Mouse (Mus musculus): ENCODE measurements around the gene Dennd2c. TPM values are rescaled to one million over a fixed set of nuclear protein-coding genes. Genes with fewer than 3 reads are reported as not detected.

Gene Dennd2c
- polyA plus RNA-seq, 1 experiment from 2014 or later = 5.6 TPM

GRCm38 (mm10) chr3:103068971-103069370, 33.4 kb upstream of the Dennd2c start:
- DNase-seq (ENCODE audit: low spot score) (no peak), ATAC-seq (ENCODE audit: low FRiP score, low TSS enrichment) (no peak)
- H3K4me1 ChIP-seq (replicated peaks; ENCODE audit: control insufficient read depth, insufficient read depth) = no peaks in the 10 kb centered on the region
- H3K4me2 ChIP-seq (replicated peaks; ENCODE audit: low read depth) = no peak overlapping the region
- H3K36me3 ChIP-seq (ENCODE audit: control insufficient read depth, insufficient read depth, low read length) = peaks cover 14% of the 10 kb centered on the region
- no peak overlapping the region for H3K9ac ChIP-seq (ENCODE audit: low read length)
- TF ChIP-seq EP300 (optimal IDR thresholded peaks at IDR 0.05) (no peak), CTCF (IDR thresholded peaks at IDR 0.05; ENCODE audit: low read depth) (no peak)
- no peak overlapping the region for H3K27ac ChIP-seq (replicated peaks)
- no peaks in the 10 kb centered on the region for H3K27me3 ChIP-seq (ENCODE audit: control insufficient read depth, insufficient read depth, low read length)
- H3K9me3 ChIP-seq (ENCODE audit: control insufficient read depth, low read length) = no peaks in the 10 kb centered on the region
- 95% methylated on average over 6 of the region's 6 CpGs for WGBS
- H3K4me3 ChIP-seq (ENCODE audit: low read depth, low read length) = no peak overlapping the region

- H3K4me2 ChIP-seq (replicated peaks; ENCODE audit: low read depth) = no peak within 1 kb of the TSS
- TF ChIP-seq CTCF (IDR thresholded peaks at IDR 0.05; ENCODE audit: low read depth) (no peak), EP300 (optimal IDR thresholded peaks at IDR 0.05) (no peak)
These were observed 28.6 kb upstream of the Dennd2c start, which contains the start of gene Ampd1 for GRCm38 (mm10) chr3:103073771-103074170. Ampd1 (plus strand) TSS chr3:103074014.

GRCm38 (mm10) chr3:103075871-103076270, 26.5 kb upstream of the Dennd2c start:
- H3K27me3 ChIP-seq (ENCODE audit: control insufficient read depth, insufficient read depth, low read length) = no peaks in the 10 kb centered on the region
- H3K4me1 ChIP-seq (replicated peaks; ENCODE audit: control insufficient read depth, insufficient read depth) = no peaks in the 10 kb centered on the region
- H3K9me3 ChIP-seq (ENCODE audit: control insufficient read depth, low read length) = no peaks in the 10 kb centered on the region
- WGBS = 81% methylated on average over 9 of the region's 9 CpGs
- no peak overlapping the region for H3K4me3 ChIP-seq (ENCODE audit: low read depth, low read length)
- no peak overlapping the region for H3K9ac ChIP-seq (ENCODE audit: low read length)
- no peak overlapping the region for H3K4me2 ChIP-seq (replicated peaks; ENCODE audit: low read depth)
- DNase-seq (ENCODE audit: low spot score) (no peak), ATAC-seq (ENCODE audit: low FRiP score, low TSS enrichment) (no peak)
- no peak overlapping the region for H3K27ac ChIP-seq (replicated peaks)
- TF ChIP-seq EP300 (optimal IDR thresholded peaks at IDR 0.05) = no peak
- no peak for TF ChIP-seq CTCF (IDR thresholded peaks at IDR 0.05; ENCODE audit: low read depth)
- H3K36me3 ChIP-seq (ENCODE audit: control insufficient read depth, insufficient read depth, low read length) = no peaks in the 10 kb centered on the region

More at GRCm38 (mm10) chr3:103073771-103074170, 28.6 kb upstream of the Dennd2c start, which contains the start of gene Ampd1:
- no peak within 1 kb of the TSS for H3K9ac ChIP-seq (ENCODE audit: low read length)
- 57% methylated on average over 5 of the region's 5 CpGs for WGBS
- H3K27ac ChIP-seq (replicated peaks) = no peak within 1 kb of the TSS
- H3K4me1 ChIP-seq (replicated peaks; ENCODE audit: control insufficient read depth, insufficient read depth) = no peaks in the 10 kb centered on the region
- no peak within 1 kb of the TSS for H3K4me3 ChIP-seq (ENCODE audit: low read depth, low read length)
- ATAC-seq (ENCODE audit: low FRiP score, low TSS enrichment) (no peak), DNase-seq (ENCODE audit: low spot score) (no peak)
- H3K36me3 ChIP-seq (ENCODE audit: control insufficient read depth, insufficient read depth, low read length) = no peaks in the 10 kb centered on the region
- H3K9me3 ChIP-seq (ENCODE audit: control insufficient read depth, low read length) = no peaks in the 10 kb centered on the region
- no peaks in the 10 kb centered on the region for H3K27me3 ChIP-seq (ENCODE audit: control insufficient read depth, insufficient read depth, low read length)

- DNase-seq (ENCODE audit: low spot score) (no peak), ATAC-seq (ENCODE audit: low FRiP score, low TSS enrichment) (no peak)
- Histone ChIP-seq H3K4me1 (replicated peaks; ENCODE audit: control insufficient read depth, insufficient read depth) (no peaks in the 10 kb centered on the region), H3K4me3 (ENCODE audit: low read depth, low read length) (no peak overlapping the region), H3K27me3 (ENCODE audit: control insufficient read depth, insufficient read depth, low read length) (no peaks in the 10 kb centered on the region), H3K27ac (replicated peaks) (no peak overlapping the region), H3K9me3 (ENCODE audit: control insufficient read depth, low read length) (no peaks in the 10 kb centered on the region), H3K9ac (ENCODE audit: low read length) (no peak overlapping the region), H3K4me2 (replicated peaks; ENCODE audit: low read depth) (no peak overlapping the region), H3K36me3 (ENCODE audit: control insufficient read depth, insufficient read depth, low read length) (no peaks in the 10 kb centered on the region)
- WGBS = 89% methylated on average over 9 of the region's 9 CpGs
- no peak for TF ChIP-seq CTCF (IDR thresholded peaks at IDR 0.05; ENCODE audit: low read depth)
- TF ChIP-seq EP300 (optimal IDR thresholded peaks at IDR 0.05) = no peak
These were observed 25.9 kb upstream of the Dennd2c start for GRCm38 (mm10) chr3:103076476-103076875.

GRCm38 (mm10) chr3:103079301-103079700, 23.1 kb upstream of the Dennd2c start:
- Histone ChIP-seq H3K36me3 (ENCODE audit: control insufficient read depth, insufficient read depth, low read length) (no peaks in the 10 kb centered on the region), H3K4me1 (replicated peaks; ENCODE audit: control insufficient read depth, insufficient read depth) (no peaks in the 10 kb centered on the region), H3K4me3 (ENCODE audit: low read depth, low read length) (no peak overlapping the region), H3K4me2 (replicated peaks; ENCODE audit: low read depth) (no peak overlapping the region), H3K9ac (ENCODE audit: low read length) (no peak overlapping the region), H3K9me3 (ENCODE audit: control insufficient read depth, low read length) (no peaks in the 10 kb centered on the region), H3K27me3 (ENCODE audit: control insufficient read depth, insufficient read depth, low read length) (no peaks in the 10 kb centered on the region), H3K27ac (replicated peaks) (no peak overlapping the region)
- ATAC-seq (ENCODE audit: low FRiP score, low TSS enrichment) (no peak), DNase-seq (ENCODE audit: low spot score) (no peak)
- WGBS = 88% methylated on average over 9 of the region's 9 CpGs
- no peak for TF ChIP-seq CTCF (IDR thresholded peaks at IDR 0.05; ENCODE audit: low read depth)

GRCm38 (mm10) chr3:103081051-103081450, 21.4 kb upstream of the Dennd2c start:
- DNase-seq (ENCODE audit: low spot score) (no peak), ATAC-seq (ENCODE audit: low FRiP score, low TSS enrichment) (no peak)
- Histone ChIP-seq H3K36me3 (ENCODE audit: control insufficient read depth, insufficient read depth, low read length) (no peaks in the 10 kb centered on the region), H3K9me3 (ENCODE audit: control insufficient read depth, low read length) (no peaks in the 10 kb centered on the region), H3K9ac (ENCODE audit: low read length) (no peak overlapping the region), H3K4me3 (ENCODE audit: low read depth, low read length) (no peak overlapping the region), H3K27ac (replicated peaks) (no peak overlapping the region), H3K27me3 (ENCODE audit: control insufficient read depth, insufficient read depth, low read length) (no peaks in the 10 kb centered on the region), H3K4me1 (replicated peaks; ENCODE audit: control insufficient read depth, insufficient read depth) (no peaks in the 10 kb centered on the region), H3K4me2 (replicated peaks; ENCODE audit: low read depth) (no peak overlapping the region)
- WGBS = 72% methylated on average over 11 of the region's 11 CpGs
- TF ChIP-seq EP300 (optimal IDR thresholded peaks at IDR 0.05) (no peak), CTCF (IDR thresholded peaks at IDR 0.05; ENCODE audit: low read depth) (no peak)

All from stomach, postnatal 0 days (tissue).